ENCODE assay signal across 9 mouse cellular contexts in genomic region chr16:42914457-42915085, GRCm38 (mm10). TPM values are rescaled to one million over a fixed set of nuclear protein-coding genes. Genes with fewer than 3 reads are reported as not detected.
DNase-seq lines count a peak whose midpoint lies in the region; ATAC-seq and TF ChIP-seq lines count a peak whose summit lies in the region.
"Had no signal": no experiment of that assay in that cellular context is flagged by ENCODE, and none has a peak within 500 bp of the region (broad histone marks: within the 10 kb centered on the region; RNA-seq: fewer than 3 reads in every experiment).

No protein-coding gene starts in this region.

- no peak for TF ChIP-seq CTCF in thymus, adult 2 months (IDR thresholded peaks at IDR 0.05; ENCODE audit: borderline replicate concordance, control insufficient read depth, extremely low read depth, insufficient read depth, low read length, poor library complexity)
- 0 out of 2 replicates have a peak, but pooled peaks have one; percentile 18 for TF ChIP-seq CTCF in bone marrow macrophage, adult 2 months (IDR thresholded peaks at IDR 0.05; ENCODE audit: low read depth, low read length)

- no peaks in the 10 kb centered on the region for H3K36me3 ChIP-seq in thymus, adult 2 months (ENCODE audit: control insufficient read depth, insufficient read depth, low read length)
- no peaks in the 10 kb centered on the region for H3K36me3 ChIP-seq in forebrain, embryonic 11.5 days (ENCODE audit: control insufficient read depth, insufficient read depth, low read length)
- no peaks in the 10 kb centered on the region for H3K36me3 ChIP-seq in midbrain, embryonic 10.5 days
- H3K36me3 ChIP-seq in splenic B cell, adult 2 months (ENCODE audit: control insufficient read depth, insufficient read depth, low read length, poor library complexity, severe bottlenecking): no peaks in the 10 kb centered on the region

- peak; percentile 50 for DNase-seq in thymus, adult 2 months
- no peak for DNase-seq in thymus, adult 18-20 months
- peak; percentile 64 for DNase-seq in forebrain, embryonic 11.5 days (ENCODE audit: low spot score)
- peak; percentile 53 for DNase-seq in induced T-regulatory cell, adult 2 months (ENCODE audit: low read depth)
- DNase-seq in left cerebral cortex, adult 8-10 months (ENCODE audit: low spot score in 2 of 2): peak; percentile 28 to 31
- DNase-seq in midbrain, embryonic 10.5 days (ENCODE audit: low spot score): peak; percentile 53
- DNase-seq in splenic B cell, adult 2 months (ENCODE audit: low read depth, low spot score): peak; percentile 68

- H3K9ac ChIP-seq in forebrain, embryonic 11.5 days (ENCODE audit: low read length): no peak overlapping the region; the same call in 1 of the 2 replicates

- no peaks in the 10 kb centered on the region for H3K27me3 ChIP-seq in thymus, adult 2 months (ENCODE audit: control insufficient read depth, insufficient read depth, low read length)
- no peaks in the 10 kb centered on the region for H3K27me3 ChIP-seq in forebrain, embryonic 11.5 days (ENCODE audit: control insufficient read depth, insufficient read depth, low read length)
- H3K27me3 ChIP-seq in midbrain, embryonic 10.5 days (ENCODE audit: low read depth, poor library complexity, severe bottlenecking): no peaks in the 10 kb centered on the region
- no peaks in the 10 kb centered on the region for H3K27me3 ChIP-seq in splenic B cell, adult 2 months (ENCODE audit: control insufficient read depth, insufficient read depth, low read length, poor library complexity, severe bottlenecking)

- H3K4me3 ChIP-seq in thymus, adult 2 months (ENCODE audit: control insufficient read depth, insufficient read depth, low read length): no peak overlapping the region
- no peak overlapping the region for H3K4me3 ChIP-seq in bone marrow macrophage, adult 2 months (ENCODE audit: insufficient read depth, low read length)
- H3K4me3 ChIP-seq in forebrain, embryonic 11.5 days (ENCODE audit: low read depth, low read length): no peak overlapping the region
- H3K4me3 ChIP-seq in midbrain, embryonic 10.5 days: no peak overlapping the region
- H3K4me3 ChIP-seq: erythroblast, embryonic 14.5 days had no signal

- H3K9me3 ChIP-seq in forebrain, embryonic 11.5 days (ENCODE audit: control insufficient read depth, low read length): no peaks in the 10 kb centered on the region
- no peaks in the 10 kb centered on the region for H3K9me3 ChIP-seq in midbrain, embryonic 10.5 days (replicated peaks)

- 69% methylated on average over 8 of the region's 8 CpGs for WGBS in thymus, adult 2 months
- 45% methylated on average over 8 of the region's 8 CpGs for WGBS in forebrain, embryonic 11.5 days
- 54% methylated on average over 8 of the region's 8 CpGs for WGBS in midbrain, embryonic 10.5 days

- peak; percentile 85 for ATAC-seq in forebrain, embryonic 11.5 days (replicated peaks; ENCODE audit: low FRiP score)

- no peak overlapping the region for H3K27ac ChIP-seq in thymus, adult 2 months (ENCODE audit: control insufficient read depth, insufficient read depth, low read length)
- no peak overlapping the region for H3K27ac ChIP-seq in bone marrow macrophage, adult 2 months (ENCODE audit: insufficient read depth, low read depth, low read length)
- H3K27ac ChIP-seq in forebrain, embryonic 11.5 days (ENCODE audit: low read depth, low read length): peak overlapping the region; percentile 18; the same call in 1 of the 2 replicates
- H3K27ac ChIP-seq in midbrain, embryonic 10.5 days (replicated peaks): peak overlapping the region; percentile 25; the same call in 1 of the 2 replicates

- no peak for TF ChIP-seq POLR2A in thymus, adult 2 months (IDR thresholded peaks at IDR 0.05; ENCODE audit: control insufficient read depth, extremely low read depth, insufficient read depth, low read length, poor library complexity)
- TF ChIP-seq POLR2A in bone marrow macrophage, adult 2 months (IDR thresholded peaks at IDR 0.05; ENCODE audit: borderline replicate concordance, low read depth, low read length): no peak

- H3K4me2 ChIP-seq in forebrain, embryonic 11.5 days (ENCODE audit: low read depth, low read length, severe bottlenecking): no peak overlapping the region

- peaks cover 3% of the 10 kb centered on the region for H3K4me1 ChIP-seq in thymus, adult 2 months (replicated peaks; ENCODE audit: control insufficient read depth, insufficient read depth, low read length)
- no peaks in the 10 kb centered on the region; the same call in 1 of the 2 replicates for H3K4me1 ChIP-seq in bone marrow macrophage, adult 2 months (ENCODE audit: control insufficient read depth, insufficient read depth, low read length)
- H3K4me1 ChIP-seq in forebrain, embryonic 11.5 days (replicated peaks; ENCODE audit: control insufficient read depth, insufficient read depth, low read length): 0 out of 2 replicates have a peak, but pooled peaks cover 3% of the 10 kb centered on the region
- H3K4me1 ChIP-seq in midbrain, embryonic 10.5 days: peaks cover 22% of the 10 kb centered on the region

RNA-seq across cellular contexts. Expression of gene Zbtb20, which starts 38.9 kb away (rescaled TPM):
- 13.5 and 19.1 TPM in 2 replicates for polyA plus RNA-seq in thymus, adult 2 months (2012; rRNA removed)
- 14.7 and 15.4 TPM in 2 replicates for polyA plus RNA-seq in bone marrow macrophage, adult 2 months (2012; ENCODE audit: insufficient read depth, insufficient read length, missing spikeins)
- 54.7 and 56.6 TPM in 2 replicates for polyA plus RNA-seq in forebrain, embryonic 11.5 days (2014; fragmentation: Nextera tagmentation; extraction: Ambion mirVana)
- 10 to 100 TPM; 72.5 to 88.1 (median 73.5) TPM for total RNA-seq in left cerebral cortex, adult 8-10 months (2022)
- 24.5 and 37.1 TPM in 2 replicates for polyA plus RNA-seq in midbrain, embryonic 10.5 days (2016; fragmentation: Nextera tagmentation; extraction: Ambion mirVana)

Comparison
In these comparisons a context has a peak if more than half of its experiments do, and no peak if none do; other contexts are left out.
1. DNase-seq: peak in thymus, adult 2 months (single experiment), forebrain, embryonic 11.5 days (single experiment), induced T-regulatory cell, adult 2 months (single experiment), left cerebral cortex, adult 8-10 months (2 of 2), midbrain, embryonic 10.5 days (single experiment) and splenic B cell, adult 2 months (single experiment); none in thymus, adult 18-20 months (0 of 2).
2. H3K27ac ChIP-seq: peak in forebrain, embryonic 11.5 days (single experiment) and midbrain, embryonic 10.5 days (single experiment); none in thymus, adult 2 months (single experiment) and bone marrow macrophage, adult 2 months (single experiment).